Mouse (Mus musculus): Measurements from ENCODE around the gene Kcna7. TPM values are rescaled to one million over a fixed set of nuclear protein-coding genes. Genes with fewer than 3 reads are reported as not detected.
A peak's percentile ranks its signal among the peaks of the same experiment; 100 is the strongest.
"Not testable (repeated sequence)": the region's sequence is repeated elsewhere in the genome, so short reads cannot be mapped to it uniquely, and the experiment has no call there.

Gene Kcna7
- total RNA-seq, 2 experiments from 2014 or later = 11.4 to 12.8 TPM

- DNase-seq (ENCODE audit: low spot score in 2 of 2) = no peak
These were observed 19.4 kb upstream of the Kcna7 start for GRCm38 (mm10) chr7:45386077-45386476.

DNA sequence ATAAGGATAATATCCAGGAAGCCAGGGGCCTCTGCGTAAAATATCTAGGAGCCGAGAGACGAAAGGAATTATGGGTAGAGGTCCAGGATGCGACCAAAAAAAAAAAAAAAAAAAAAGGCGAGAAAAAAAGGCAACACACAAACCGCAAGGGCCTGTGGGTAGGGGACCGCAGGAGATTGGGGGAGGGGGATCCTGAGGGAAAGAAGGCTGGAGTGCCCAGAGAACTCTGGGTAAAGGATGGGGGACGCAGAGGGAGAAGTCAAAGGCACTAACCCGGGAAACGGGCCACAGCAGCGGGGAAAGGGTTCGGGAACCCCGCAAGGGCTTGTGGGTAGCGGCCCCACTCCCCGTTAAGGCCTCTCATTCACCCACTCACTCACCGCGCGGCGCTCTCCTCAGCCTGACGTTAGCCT is 10.3 kb upstream of the Kcna7 start:
- DNase-seq (ENCODE audit: low spot score in 2 of 2) = no peak

GRCm38 (mm10) chr7:45395578-45396336 is 9.7 kb upstream of the Kcna7 start, which contains the start of gene Snrnp70:
Snrnp70 (minus strand) TSS chr7:45395742.
- DNase-seq (ENCODE audit: low spot score in 2 of 2) = peak; percentile 100

- not testable (repeated sequence) for DNase-seq (ENCODE audit: low spot score in 2 of 2)
These were observed 9.1 kb upstream of the Kcna7 start for GRCm38 (mm10) chr7:45396337-45396775.

DNA sequence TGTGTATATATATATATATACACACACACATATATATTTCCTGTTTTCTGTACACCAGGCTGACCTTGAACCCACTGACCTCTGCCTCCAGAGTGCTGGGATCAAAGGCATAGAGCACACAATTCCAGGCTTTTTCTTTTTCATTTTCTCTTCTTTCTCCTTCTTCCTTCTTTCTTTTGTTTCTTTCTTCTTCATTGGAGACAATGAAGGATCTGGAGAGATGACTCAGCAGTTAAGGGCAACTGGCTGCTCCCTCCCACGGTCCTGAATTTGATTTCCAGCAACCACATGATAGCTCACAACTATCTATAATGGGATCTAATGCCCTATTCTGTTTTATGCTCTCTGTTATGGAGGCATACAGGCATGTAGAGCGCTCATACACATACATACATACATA is 8.7 kb upstream of the Kcna7 start:
- no peak for DNase-seq (ENCODE audit: low spot score in 2 of 2)

- DNase-seq (ENCODE audit: low spot score in 2 of 2) = no peak
These were observed 3.9 kb upstream of the Kcna7 start for GRCm38 (mm10) chr7:45401521-45402085.

DNA sequence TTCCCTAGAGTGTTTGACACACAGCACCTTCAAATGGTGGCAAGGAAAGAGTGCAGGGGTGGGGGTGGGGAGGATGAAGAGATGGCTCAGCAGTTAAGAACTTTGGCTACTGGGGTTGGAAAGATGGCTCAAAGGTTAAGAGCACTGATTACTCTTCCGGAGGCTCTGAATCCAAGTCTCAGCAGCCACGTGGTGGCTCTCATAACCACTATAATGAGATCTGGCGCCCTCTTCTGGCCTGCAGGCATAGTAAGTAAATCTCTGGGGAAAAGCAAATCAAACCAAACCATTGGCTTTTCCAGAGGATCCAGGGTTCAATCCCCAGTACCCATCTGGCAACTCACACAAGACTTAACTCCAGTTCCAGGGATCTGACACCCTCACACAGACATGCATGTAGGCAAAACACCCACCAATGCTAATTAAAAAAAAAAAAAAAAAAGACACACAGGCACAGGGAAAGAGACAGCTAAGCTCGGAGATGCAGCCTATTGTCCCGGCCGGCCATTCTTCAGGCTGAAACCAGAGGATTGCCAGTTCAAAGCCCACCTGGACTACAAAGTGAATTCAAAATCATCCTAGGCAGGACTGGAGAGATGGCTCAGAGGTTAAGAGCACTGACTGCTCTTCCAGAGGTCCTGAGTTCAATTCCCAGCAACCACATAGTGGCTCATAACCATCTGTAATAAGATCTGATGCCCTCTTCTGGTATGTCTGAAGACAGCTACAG is 1.8 kb upstream of the Kcna7 start:
- DNase-seq (ENCODE audit: low spot score in 2 of 2) = peak in 1 of 2 experiments; percentile 59

- no peak for DNase-seq (ENCODE audit: low spot score in 2 of 2)
These were observed 1.0 kb downstream of the Kcna7 start for GRCm38 (mm10) chr7:45406157-45407156.

GRCm38 (mm10) chr7:45407836-45408235 is 2.4 kb downstream of the Kcna7 start:
- DNase-seq (ENCODE audit: low spot score in 2 of 2) = no peak

DNA sequence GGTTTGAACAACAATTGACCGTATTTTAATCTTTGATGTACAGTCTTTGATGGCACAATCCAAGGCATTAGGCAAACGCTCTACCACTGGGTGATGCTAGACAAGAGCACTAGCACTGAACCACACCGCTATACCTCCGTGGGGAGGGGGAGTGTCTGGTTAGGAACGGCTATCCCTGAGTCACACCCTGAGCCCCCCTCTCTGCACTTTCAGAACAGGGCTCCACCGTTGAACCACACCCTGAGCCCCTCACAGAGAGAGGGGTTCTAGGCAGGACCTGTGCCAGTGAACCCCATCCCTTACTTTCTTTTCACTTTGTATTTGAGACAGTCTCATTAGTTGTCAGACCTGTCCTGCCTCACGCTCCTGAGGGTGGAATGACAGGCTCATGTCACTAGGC is 2.9 kb downstream of the Kcna7 start:
- DNase-seq (ENCODE audit: low spot score in 2 of 2) = no peak

DNA sequence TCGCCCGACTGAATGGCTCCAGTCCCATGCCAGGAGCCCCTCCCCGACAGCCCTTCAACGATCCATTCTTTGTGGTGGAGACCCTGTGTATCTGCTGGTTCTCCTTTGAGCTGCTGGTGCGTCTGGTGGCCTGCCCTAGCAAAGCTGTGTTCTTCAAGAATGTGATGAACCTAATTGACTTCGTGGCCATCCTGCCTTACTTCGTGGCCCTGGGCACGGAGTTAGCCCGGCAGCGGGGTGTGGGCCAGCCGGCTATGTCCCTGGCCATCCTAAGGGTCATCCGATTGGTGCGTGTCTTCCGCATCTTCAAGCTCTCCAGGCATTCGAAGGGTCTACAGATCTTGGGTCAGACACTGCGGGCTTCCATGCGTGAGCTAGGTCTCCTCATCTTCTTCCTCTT is 3.5 kb downstream of the Kcna7 start:
- DNase-seq (ENCODE audit: low spot score in 2 of 2) = no peak

DNA sequence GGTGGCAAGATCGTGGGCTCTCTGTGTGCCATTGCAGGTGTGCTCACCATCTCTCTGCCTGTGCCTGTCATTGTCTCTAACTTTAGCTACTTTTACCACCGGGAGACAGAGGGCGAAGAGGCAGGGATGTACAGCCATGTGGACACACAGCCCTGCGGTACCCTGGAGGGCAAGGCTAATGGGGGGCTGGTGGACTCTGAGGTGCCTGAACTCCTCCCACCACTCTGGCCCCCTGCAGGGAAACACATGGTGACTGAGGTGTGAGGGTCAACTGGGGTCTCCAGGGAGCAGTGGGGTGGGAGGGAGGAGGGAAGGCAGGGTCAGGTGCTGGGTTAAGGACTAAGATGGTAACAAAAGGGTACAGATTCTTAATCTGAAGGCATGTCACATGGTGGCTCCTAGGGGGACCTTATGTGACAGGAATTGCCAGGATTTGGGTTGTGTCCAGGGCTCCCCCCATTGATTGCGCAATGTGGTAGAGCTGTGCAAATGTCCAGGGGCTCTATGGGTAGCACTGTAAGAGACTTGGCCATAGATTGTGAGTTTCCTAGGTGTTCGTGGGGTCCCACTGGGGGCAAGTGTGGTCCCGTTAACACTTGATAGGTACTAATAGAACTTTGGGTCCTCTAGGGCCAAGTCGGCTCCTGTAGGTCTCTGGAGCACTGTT is 4.2 kb downstream of the Kcna7 start:
- DNase-seq (ENCODE audit: low spot score in 2 of 2) = no peak

DNA sequence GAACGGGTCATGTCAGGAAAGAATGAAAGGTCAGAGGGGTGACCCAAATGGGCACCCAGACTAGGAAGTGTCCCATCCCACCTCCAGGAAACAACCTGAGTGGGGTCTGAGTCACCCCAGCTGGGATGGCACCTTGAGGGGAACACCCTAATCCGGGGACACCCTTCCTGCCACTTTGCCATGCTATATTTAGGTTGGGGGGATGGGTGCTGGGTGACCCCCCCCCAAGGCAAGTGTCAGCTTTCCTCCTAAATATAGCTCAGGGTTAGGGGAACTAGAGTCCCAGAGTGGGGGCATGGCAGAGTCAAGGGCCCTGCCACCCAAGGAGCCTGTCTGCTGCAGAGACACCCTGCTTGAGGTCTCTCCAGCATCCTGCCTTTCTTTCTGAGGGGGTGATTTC is 7.0 kb downstream of the Kcna7 start:
- DNase-seq (ENCODE audit: low spot score in 2 of 2) = no peak

DNA sequence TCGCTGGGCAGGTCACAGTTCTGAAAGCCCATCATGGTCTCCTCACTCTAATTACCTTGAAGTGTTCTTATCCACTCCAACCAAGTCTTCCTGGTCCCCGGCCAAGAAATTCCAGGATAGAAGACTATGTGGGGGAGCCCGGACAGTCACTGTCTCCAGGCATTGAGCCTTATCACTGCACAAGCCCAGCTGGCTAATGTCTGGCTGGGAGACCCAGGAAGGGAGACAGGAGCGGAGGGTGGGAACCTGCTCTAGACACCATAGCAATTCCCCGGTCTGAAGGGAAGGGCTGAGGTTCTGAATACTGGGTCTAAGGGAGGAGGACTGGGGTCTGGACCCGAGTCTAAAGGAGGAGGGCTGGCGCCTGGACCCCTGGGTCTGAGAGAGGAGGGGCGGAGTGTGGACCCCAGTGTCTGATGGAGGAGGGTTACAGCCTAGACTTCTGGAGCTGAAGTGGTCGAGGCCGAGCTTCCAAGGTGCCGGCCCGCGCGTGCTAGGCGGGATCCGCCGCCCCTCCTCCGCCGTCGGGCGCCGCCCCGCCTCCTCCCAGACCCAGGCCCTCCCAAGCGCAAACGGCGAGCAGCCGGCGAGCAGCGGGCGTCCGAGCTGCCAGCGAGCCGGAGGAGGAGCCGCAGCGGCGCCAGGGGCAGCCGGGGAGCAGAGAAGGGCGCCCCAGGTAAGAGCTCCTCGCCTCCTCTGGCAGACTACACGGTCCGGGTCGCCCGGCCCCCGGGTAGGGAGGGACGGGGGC is 7.8 kb downstream of the Kcna7 start, which contains the start of gene Ntf5:
Gene Ntf5, plus strand, starts transcription at position 583 of the 751 bp plus-strand sequence.
- DNase-seq (ENCODE audit: low spot score in 2 of 2) = no peak

DNA sequence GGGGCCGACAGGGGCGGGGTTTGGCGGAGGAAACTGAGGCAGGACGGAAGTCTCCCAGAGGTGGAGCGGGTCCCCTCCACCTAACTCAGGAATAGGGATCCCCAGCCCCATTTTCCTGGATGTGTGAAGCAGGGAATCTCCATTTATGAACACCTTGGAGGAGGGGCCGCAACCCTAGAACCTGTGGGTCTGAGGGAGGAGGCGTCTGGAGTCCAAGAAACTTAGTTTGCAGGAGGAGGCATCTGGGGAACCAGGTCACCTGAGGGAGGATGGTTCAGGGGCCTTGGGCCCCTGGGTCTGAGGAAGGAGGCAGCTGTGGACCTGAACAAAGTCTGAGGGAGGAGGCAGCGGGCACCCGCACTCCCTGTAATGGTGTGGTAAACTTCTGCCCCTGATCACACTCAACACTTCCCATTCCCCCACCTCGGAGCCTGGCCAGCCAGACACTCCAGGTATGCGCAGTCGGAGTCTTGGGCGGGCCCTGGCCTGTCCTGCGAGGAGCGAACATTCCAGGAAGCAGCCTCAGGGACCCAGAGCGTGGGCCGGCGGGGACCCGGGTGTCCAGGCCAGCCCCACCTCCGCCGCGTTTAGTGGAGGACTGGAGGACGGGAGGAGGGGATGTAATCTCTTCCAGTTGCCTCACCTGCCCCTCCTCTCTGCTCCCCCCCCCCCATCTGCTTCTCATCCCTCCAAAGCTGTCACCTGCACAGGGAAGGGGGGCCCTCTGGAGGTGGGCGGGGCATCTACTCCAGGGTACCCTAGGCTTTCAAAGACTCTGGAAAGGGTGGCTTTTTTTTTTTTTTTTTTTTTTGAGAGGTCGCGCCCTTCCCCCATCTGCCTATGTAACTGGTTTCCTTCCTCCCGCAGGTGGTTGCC is 8.6 kb downstream of the Kcna7 start:
- DNase-seq (ENCODE audit: low spot score in 2 of 2) = no peak

DNA sequence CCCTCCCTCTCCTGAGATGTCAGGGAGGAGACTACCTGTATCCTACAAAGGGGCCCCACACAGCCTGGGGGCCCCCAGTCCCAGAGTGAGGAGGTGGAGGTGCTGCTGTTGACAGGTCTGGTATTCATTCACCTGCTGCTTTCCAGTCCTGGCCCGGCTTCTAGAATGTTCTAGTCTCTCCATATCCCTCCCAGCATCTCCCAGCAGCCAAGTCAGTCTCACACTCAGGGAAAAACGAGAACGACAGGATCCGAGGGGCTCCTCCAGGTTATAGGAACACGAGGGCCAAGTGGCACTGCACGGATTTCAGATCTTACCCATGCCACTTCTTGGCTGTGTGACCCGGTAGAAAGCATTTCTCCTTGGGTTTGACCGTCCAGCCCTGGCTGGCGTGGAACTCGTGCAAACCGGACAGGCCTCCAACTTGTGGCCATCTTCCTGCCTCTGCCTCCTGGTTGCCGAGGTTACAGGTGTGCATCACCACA is 9.3 kb downstream of the Kcna7 start:
- DNase-seq (ENCODE audit: low spot score in 2 of 2) = no peak

- no peak for DNase-seq (ENCODE audit: low spot score in 2 of 2)
These were observed 10.2 kb downstream of the Kcna7 start for GRCm38 (mm10) chr7:45415636-45416035.

GRCm38 (mm10) chr7:45417962-45418492 is 12.6 kb downstream of the Kcna7 start:
- DNase-seq (ENCODE audit: low spot score in 2 of 2) = no peak

Data from gastrocnemius, postnatal 4 days (tissue).